Mouse (Mus musculus) heart, postnatal 4 days (tissue): ENCODE measurements around the gene Dhx58. TPM values are rescaled to one million over a fixed set of nuclear protein-coding genes. Genes with fewer than 3 reads are reported as not detected.
A peak's percentile ranks its signal among the peaks of the same experiment; 100 is the strongest.
"Not testable (repeated sequence)": the region's sequence is repeated elsewhere in the genome, so short reads cannot be mapped to it uniquely, and the experiment has no call there.

Experiments used
- DNase-seq: peaks from one replicate; pipeline ENCODE4 v3.0.0; 2021
- total RNA-seq, 2 experiments: library from RNA; stranded (reverse); gene quantifications; 2 replicates each; pipeline ENCODE4 v1.2.3; 2021

Dhx58 gene
- total RNA-seq, 2 experiments from 2014 or later: 0.62 to 0.83 TPM

GRCm38 (mm10) chr11:100700710-100701109 lies 3.4 kb downstream of the Dhx58 start:
- DNase-seq: no peak

GRCm38 (mm10) chr11:100697921-100698320 lies 6.2 kb downstream of the Dhx58 start:
- DNase-seq: no peak

- peak; percentile 92 for DNase-seq
Observed at GRCm38 (mm10) chr11:100694926-100695325, 9.1 kb downstream of the Dhx58 start.

DNA sequence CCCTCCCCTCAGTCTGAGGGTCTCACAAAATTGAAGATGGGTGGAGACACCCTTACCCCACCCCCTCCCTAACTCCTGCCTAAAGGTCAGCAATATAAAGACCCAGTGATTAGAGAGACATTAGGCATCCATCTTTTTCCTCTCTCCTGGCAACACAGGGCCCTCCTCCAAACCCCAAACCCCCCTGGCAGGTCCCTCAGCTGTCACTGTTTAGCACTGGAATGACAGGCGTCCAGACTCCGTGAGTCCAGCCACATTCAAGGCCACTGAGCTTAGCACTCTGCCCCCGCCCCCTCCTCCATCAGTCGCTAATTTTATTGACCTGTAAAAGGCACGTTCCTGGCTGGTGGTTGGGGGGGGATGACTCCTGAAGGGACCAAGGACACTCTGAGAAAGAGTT lies 10.9 kb downstream of the Dhx58 start:
- DNase-seq: no peak

DNA sequence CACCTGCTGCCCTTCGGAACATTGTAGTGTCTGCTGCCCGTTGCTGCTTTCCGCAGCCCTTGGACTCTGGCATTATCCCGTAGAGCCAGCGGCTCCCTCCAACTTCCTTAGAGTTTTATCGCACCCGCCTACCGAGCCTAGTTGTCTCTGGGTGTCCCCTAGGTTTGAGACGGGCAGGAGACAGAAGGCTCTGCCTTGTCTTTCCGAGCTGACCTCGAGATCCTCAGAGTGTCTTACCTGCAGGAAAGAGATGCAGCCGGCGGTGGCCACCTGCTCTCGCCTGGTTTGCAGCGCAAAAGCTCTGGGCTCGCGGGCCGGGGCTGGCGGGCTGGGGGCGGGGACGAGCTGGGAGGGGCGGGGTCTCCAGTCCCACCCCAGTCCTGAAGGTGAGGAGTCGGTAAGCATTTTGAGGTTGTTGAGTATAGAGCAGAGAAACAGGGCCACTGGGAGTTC lies 11.9 kb downstream of the Dhx58 start, which contains the start of gene Zfp385c:
Gene Zfp385c, minus strand, starts transcription at position 292 of the 453 bp plus-strand sequence.
- no peak for DNase-seq

GRCm38 (mm10) chr11:100690389-100690788 lies 13.7 kb downstream of the Dhx58 start:
- DNase-seq: no peak

DNA sequence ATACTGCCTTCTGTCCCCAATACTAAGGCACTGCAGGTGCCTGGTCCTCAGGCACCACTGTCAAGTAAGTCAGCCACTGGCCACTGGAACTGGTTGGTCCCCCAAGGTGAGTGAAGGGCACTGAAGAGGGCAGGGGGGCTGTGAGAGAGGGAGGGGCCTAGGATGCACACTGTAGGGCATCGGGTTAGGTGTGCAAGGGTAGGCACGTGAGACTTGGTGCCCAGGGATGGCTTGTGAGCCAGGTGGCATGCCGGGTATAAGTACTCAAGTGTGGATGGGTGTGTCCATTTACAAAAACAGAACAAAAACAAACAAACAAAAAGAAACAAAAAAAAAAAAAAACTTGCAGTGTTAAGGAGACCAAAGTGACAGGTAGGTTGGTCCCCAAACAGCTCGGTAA lies 15.6 kb downstream of the Dhx58 start:
- no peak for DNase-seq

DNA sequence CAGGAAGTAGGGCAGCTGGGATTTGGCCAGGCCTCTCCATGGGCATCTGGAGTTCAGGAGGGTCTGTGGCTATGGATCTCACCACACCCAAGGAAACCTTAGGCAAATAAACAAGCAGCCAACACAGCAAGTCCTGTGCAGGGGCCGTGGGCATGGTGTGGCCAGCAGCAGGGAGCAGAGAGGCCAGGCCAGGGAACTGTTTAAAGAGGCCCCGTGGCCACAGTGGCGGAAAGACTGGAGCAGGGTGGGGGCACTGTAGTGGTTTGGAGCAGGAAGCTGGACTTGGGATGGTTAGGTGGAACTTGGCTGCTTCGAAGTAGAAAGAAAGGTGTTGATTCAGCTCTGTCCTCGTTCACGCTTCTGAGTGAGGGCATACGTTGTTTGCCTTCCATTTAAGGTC lies 16.8 kb downstream of the Dhx58 start:
- DNase-seq: no peak

DNA sequence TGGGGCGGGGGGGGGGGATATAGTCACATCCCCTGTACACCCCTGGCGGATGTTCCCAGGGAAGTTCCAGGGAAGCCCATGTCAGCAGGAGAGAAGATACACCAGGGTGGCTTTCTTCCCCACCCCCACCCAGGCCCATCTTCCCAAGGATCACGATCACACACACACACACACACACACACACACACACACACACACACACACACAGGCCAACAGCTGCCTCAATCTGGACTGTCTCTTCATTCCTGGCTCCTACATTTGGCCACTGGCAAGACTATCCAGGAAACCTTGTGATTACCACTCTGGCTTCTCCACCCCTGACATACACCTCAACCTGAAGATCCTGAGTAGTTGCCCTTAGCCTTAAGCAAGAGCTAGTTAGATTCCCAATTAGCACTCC lies 18.7 kb downstream of the Dhx58 start:
- no peak for DNase-seq

DNA sequence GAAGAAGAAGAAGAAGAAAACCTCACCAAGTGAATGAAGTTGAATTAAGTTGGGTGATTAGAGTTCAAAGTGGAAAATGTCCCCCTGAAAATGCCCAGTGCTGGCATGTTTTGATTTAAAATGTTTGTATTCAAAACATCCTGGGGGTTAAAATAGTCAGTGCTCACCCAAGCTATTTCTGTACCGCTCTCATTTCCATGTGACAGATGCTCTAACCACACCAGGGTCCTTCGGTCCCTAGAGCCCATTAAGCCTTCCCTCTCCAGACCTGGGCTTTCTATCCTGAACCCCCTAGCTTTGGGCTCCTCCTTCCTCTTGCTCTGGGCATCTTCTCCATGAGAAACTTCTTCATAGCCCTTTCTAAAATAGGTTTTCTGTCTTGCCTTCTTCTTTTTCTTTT lies 20.0 kb downstream of the Dhx58 start:
- DNase-seq: no peak

- no peak for DNase-seq
Observed at GRCm38 (mm10) chr11:100682526-100682925, 21.5 kb downstream of the Dhx58 start.

DNA sequence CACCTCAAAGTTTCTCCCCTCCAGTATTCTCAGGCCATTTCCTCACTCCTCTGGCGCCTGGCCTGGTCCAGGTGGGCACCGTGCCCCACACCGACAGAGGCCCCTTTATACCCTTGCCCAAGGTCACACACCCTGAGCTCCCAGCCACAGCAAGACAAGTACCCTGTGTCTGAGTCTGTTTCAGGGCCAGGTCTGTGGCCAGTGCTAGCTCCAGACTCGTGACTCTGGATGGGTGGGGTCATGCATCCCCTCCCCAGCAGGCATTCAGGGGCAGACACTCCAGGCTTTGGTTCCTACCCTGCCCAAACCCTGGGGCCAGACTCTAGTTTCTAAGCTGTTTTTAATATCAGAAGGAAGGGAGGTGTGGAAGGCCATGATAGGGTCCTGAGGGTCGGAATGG lies 22.2 kb downstream of the Dhx58 start:
- DNase-seq: no peak

DNA sequence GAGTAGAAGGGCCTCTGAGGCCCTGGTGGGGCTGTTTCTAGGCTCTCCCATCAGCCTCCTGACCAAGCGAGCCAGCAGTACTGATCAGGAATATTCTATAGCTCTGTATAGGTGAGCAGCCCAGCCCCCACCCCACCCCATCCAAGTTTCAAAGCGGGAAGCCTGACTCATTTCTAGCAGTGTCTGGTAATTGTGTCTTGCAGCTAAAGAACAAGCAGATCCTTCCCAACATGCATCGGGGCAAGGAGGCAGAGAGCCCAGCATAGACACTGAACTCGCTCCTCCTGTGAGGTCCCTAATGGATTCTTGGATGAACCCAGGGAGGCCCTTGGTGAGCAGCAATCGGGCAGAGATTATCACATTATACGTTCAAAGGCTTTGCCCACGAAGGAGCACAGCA lies 26.3 kb downstream of the Dhx58 start:
- no peak for DNase-seq

GRCm38 (mm10) chr11:100673169-100673568 lies 30.9 kb downstream of the Dhx58 start:
- DNase-seq: peak; percentile 67

DNA sequence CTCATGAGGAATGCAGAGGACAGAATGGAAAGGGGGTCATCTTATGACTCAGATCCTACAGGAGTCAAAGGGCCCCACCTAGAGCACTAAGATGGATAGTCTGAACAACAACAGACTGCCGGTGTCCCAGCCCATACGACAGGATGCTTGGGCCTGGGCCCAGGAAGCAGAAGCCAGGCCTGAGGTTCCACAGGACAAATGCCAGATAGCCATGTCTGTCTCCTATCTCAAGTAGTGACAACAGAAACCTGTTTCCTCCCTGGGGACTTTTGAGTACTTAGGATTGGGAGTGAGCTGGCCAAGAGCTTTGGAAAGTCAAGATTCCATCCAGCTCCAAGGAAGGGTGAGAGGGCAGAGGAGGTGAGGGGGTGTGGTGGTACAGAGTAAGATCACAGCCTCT lies 32.1 kb downstream of the Dhx58 start:
- peak; percentile 49 for DNase-seq

DNA sequence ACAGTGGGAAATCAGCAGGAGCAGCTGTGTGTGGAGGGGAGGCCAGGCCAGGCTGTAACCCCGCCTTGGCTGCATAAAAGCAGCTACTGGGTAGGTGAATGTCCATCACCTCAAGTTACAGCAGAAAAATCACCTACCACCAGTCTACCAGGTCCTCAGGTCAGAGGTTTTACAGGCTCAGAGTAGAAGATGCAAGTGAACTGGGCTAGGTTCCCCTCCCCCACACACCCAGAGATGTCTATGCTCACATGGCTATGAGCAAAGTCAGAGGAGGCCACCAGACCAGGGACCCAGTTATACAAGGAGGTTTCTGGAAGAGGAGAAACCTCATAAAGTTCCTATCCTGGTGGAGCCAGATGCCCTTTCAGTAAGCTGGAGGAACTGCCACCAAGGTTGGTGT lies 33.0 kb downstream of the Dhx58 start:
- no peak for DNase-seq

- DNase-seq: no peak
Observed at GRCm38 (mm10) chr11:100659806-100660205, 44.3 kb downstream of the Dhx58 start.

DNA sequence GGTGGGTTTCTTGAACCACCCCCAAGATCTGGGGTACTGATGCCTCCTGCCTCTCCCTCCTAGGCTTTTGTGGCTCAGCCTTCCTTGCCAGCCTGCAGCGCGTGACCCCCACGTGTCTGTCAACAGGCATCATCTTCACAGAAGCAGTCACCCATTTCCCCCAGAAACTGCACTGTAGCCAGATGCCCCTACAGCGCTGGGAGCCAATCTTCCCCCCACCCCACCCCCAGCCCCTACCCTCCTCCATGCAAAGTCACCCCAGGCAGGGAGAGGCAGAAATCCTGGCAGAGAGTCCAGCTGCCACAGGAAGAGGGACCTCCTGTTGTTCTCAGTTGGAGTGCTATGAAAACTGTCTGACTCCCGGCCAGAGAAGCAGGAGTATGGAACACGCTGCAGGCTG lies 47.6 kb downstream of the Dhx58 start:
- DNase-seq: peak; percentile 29

DNA sequence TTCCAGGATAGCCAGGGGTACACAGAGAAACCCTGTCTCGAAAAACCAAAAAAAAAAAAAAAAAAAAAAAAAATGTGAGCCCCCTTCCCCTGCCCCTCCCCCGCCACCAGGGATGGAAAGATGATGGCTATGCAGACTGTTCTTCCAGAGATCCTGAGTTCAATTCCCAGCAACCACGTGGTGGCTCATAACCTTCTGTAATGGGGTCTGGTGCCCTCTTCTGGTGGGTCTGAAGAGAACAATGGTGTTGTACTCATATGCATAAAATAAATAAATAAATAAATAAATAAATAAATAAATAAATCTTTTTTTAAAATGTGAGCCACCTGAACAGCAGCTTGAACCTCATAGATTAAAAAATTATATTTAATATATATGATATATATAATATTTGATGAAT lies 48.5 kb downstream of the Dhx58 start:
- not testable (repeated sequence) for DNase-seq

DNA sequence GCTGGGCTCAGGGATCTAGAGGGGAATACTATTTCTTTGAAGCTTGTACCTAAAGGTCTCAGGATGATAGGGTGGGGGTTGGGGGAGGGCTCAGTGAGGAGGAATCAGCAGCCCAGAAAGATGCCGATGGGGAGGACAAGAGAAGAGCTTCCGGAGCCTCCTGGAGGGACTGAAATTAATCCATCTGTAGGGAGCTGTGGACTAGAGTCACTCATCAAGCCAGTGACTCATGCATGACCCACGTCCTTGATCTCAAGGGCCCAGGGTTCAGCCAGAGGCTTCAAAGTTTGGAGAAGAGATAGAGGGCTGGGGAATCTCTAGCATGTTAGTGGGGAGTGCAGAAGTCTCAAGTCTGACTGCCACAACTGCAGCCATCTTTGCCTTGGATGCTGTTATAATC lies 52.3 kb downstream of the Dhx58 start:
- no peak for DNase-seq

- DNase-seq: no peak
Observed at GRCm38 (mm10) chr11:100651205-100651604, 52.9 kb downstream of the Dhx58 start.

DNA sequence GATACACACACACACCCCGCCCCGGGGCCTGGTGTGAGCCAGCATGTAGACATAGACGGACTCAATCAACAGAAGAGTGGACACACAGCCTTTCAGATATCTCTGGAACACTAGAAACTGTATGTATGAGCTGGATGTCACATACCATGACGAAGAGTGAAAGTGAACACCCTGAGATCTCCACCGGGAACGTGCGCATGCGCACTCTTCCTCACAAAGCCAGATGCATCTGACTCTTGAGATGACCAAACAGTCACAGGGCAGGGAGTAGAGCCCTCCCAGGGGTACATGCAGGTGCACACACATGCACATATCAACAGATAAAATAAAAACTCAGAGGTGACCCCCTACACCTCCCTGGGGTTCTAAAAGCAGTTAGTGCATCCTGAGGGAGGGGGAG lies 55.7 kb downstream of the Dhx58 start:
- no peak for DNase-seq

GRCm38 (mm10) chr11:100646265-100646664 lies 57.8 kb downstream of the Dhx58 start:
- DNase-seq: peak; percentile 58
